Mouse (Mus musculus) myocyte (in vitro differentiated cells): ENCODE results near the gene Ddah1.

Experiments used
- CEBPB ChIP-seq: IDR thresholded peaks from 2 replicates; pipeline ENCODE4 v1.6.1; 2011; ENCODE audit warnings: mild to moderate bottlenecking, moderate library complexity; ENCODE audit not compliant: poor library complexity, insufficient read depth, severe bottlenecking
- E2F4 ChIP-seq: IDR thresholded peaks from one replicate; pipeline ENCODE4 v1.6.1; 2011; ENCODE audit warnings: mild to moderate bottlenecking, control low read depth, moderate library complexity; ENCODE audit not compliant: insufficient read depth
- MAX ChIP-seq: IDR thresholded peaks from one replicate; pipeline ENCODE4 v1.6.1; 2011; ENCODE audit warnings: low read depth, mild to moderate bottlenecking, control low read depth
- MYOD1 ChIP-seq, 3 experiments: IDR thresholded peaks; one replicate each; pipeline ENCODE4 v1.6.1; 2011; ENCODE audit warnings: control low read depth in 2 of 3, low read depth in 2 of 3, mild to moderate bottlenecking in 2 of 3, moderate library complexity in 1 of 3; ENCODE audit not compliant: insufficient read length in 2 of 3, control insufficient read depth in 1 of 3
- MYOG ChIP-seq, 3 experiments: IDR thresholded peaks; one replicate each; pipeline ENCODE4 v1.6.1; 2011; ENCODE audit warnings: control low read depth in 2 of 3, low read depth in 2 of 3, mild to moderate bottlenecking in 2 of 3; ENCODE audit not compliant: insufficient read length in 2 of 3, control insufficient read depth in 1 of 3, insufficient read depth in 1 of 3
- POLR2A ChIP-seq: IDR thresholded peaks from one replicate; pipeline ENCODE4 v1.6.1; 2011; ENCODE audit warnings: low read depth, mild to moderate bottlenecking, control low read depth, moderate library complexity; ENCODE audit not compliant: insufficient read length
- POLR2AphosphoS2 ChIP-seq: IDR thresholded peaks from one replicate; pipeline ENCODE4 v1.6.1; 2011; ENCODE audit warnings: low read depth, control low read depth; ENCODE audit not compliant: insufficient read length
- REST ChIP-seq: IDR thresholded peaks from one replicate; pipeline ENCODE4 v1.6.1; 2011; ENCODE audit warnings: mild to moderate bottlenecking, control low read depth, moderate library complexity; ENCODE audit not compliant: insufficient read depth, insufficient read length
- SRF ChIP-seq: IDR thresholded peaks from one replicate; pipeline ENCODE4 v1.6.1; 2011; ENCODE audit warnings: low read depth; ENCODE audit not compliant: control insufficient read depth, insufficient read length
- TCF12 ChIP-seq: IDR thresholded peaks from one replicate; pipeline ENCODE4 v1.6.1; 2011; ENCODE audit warnings: mild to moderate bottlenecking, control low read depth; ENCODE audit not compliant: poor library complexity, insufficient read depth, severe bottlenecking
- TCF3 ChIP-seq: IDR thresholded peaks from one replicate; pipeline ENCODE4 v1.6.1; 2011; ENCODE audit warnings: low read depth, control low read depth; ENCODE audit not compliant: insufficient read length
- USF1 ChIP-seq: IDR thresholded peaks from one replicate; pipeline ENCODE4 v1.6.1; 2011; ENCODE audit warnings: low read depth, mild to moderate bottlenecking, control low read depth, moderate library complexity

- no peak for TF ChIP-seq MAX
- no peak for TF ChIP-seq POLR2A
- no peak for TF ChIP-seq E2F4
- TF ChIP-seq MYOG (IDR thresholded peaks at IDR 0.05; ENCODE audit: control insufficient read depth in 1 of 3, insufficient read depth in 1 of 3, insufficient read length in 2 of 3, low read depth in 2 of 3), result no peak
- TF ChIP-seq SRF, result no peak
- TF ChIP-seq USF1, result no peak
- no peak for TF ChIP-seq REST
- TF ChIP-seq POLR2AphosphoS2, result no peak
- TF ChIP-seq TCF12, result no peak
- no peak for TF ChIP-seq CEBPB
- TF ChIP-seq TCF3, result no peak
- TF ChIP-seq MYOD1 (IDR thresholded peaks at IDR 0.05; ENCODE audit: control insufficient read depth in 1 of 3, insufficient read length in 2 of 3, low read depth in 2 of 3), result no peak
Observed at GRCm38 (mm10) chr3:145761501-145762170, 3.2 kb downstream of the Ddah1 start.
